Mouse (Mus musculus) embryonic facial prominence, embryonic 12.5 days (tissue): ENCODE measurements around the gene Hoxa2. TPM values are rescaled to one million over a fixed set of nuclear protein-coding genes. Genes with fewer than 3 reads are reported as not detected.

ENCODE experiments used
- polyA plus RNA-seq: library from polyadenylated mRNA; unstranded; fragments of >200 nt; fragmentation: Nextera tagmentation; extraction: Ambion mirVana; gene quantifications from 2 replicates; pipeline ENCODE4 v1.2.1, GENCODE M21; 2016

The Hoxa2 gene
- polyA plus RNA-seq, 1 experiment from 2014 or later, result 18.2 TPM

Other genes starting within 250 kb of the Hoxa2 start
- gene Skap2, start 152.3 kb downstream of the Hoxa2 start, polyA plus RNA-seq, result 7.9 and 9.2 TPM in 2 replicates
- gene Hoxa1, start 6.5 kb downstream of the Hoxa2 start, polyA plus RNA-seq, result 0.71 and 0.77 TPM in 2 replicates
- gene 5730596B20Rik, start 12.7 kb upstream of the Hoxa2 start, polyA plus RNA-seq, result 0.17 and 0.35 TPM in 2 replicates
- 0.14 TPM in 1 of 2 replicates, not detected in the other for gene Hoxa4, start 26.9 kb upstream of the Hoxa2 start, polyA plus RNA-seq
- 0.33 and 0.34 TPM in 2 replicates for gene Hoxa5, start 39.8 kb upstream of the Hoxa2 start, polyA plus RNA-seq
- gene Hoxa6, start 43.9 kb upstream of the Hoxa2 start, polyA plus RNA-seq, result not detected in 2 replicates
- gene Hoxa3, start 48.5 kb upstream of the Hoxa2 start, polyA plus RNA-seq, result 0.70 and 1.2 TPM in 2 replicates
- gene Gm28308, start 48.5 kb upstream of the Hoxa2 start, polyA plus RNA-seq, result not detected in 2 replicates
- gene Hoxa7, start 57.0 kb upstream of the Hoxa2 start, polyA plus RNA-seq, result 0.20 TPM in 1 of 2 replicates, not detected in the other
- gene Hoxa9, start 66.3 kb upstream of the Hoxa2 start, polyA plus RNA-seq, result not detected in 2 replicates
- gene Hoxa10, start 76.0 kb upstream of the Hoxa2 start, polyA plus RNA-seq, result 0.13 TPM in 1 of 2 replicates, not detected in the other
- 0.08 TPM in 1 of 2 replicates, not detected in the other for gene Hoxa11, start 81.0 kb upstream of the Hoxa2 start, polyA plus RNA-seq
- gene Hoxa13, start 96.0 kb upstream of the Hoxa2 start, polyA plus RNA-seq, result not detected in 2 replicates
- gene Evx1, start 148.7 kb upstream of the Hoxa2 start, polyA plus RNA-seq, result 0.20 and 0.47 TPM in 2 replicates